12 mouse cellular contexts compared by ENCODE assay signal in genomic region chr12:85094706-85095105, GRCm38 (mm10). TPM values are rescaled to one million over a fixed set of nuclear protein-coding genes. Genes with fewer than 3 reads are reported as not detected.
DNase-seq lines count a peak whose midpoint lies in the region; ATAC-seq and TF ChIP-seq lines count a peak whose summit lies in the region.
"Had no signal": no experiment of that assay in that cellular context is flagged by ENCODE, and none has a peak within 500 bp of the region (broad histone marks: within the 10 kb centered on the region; RNA-seq: fewer than 3 reads in every experiment).

No protein-coding gene starts in this region.

- no peak overlapping the region for H3K4me2 ChIP-seq in lung, embryonic 14.5 days
- no peak overlapping the region for H3K4me2 ChIP-seq in embryonic facial prominence, embryonic 15.5 days (replicated peaks)
- no peak overlapping the region for H3K4me2 ChIP-seq in neural tube, embryonic 14.5 days (ENCODE audit: low read depth, low read length)
- H3K4me2 ChIP-seq in forebrain, postnatal 0 days (ENCODE audit: low read depth) = no peak overlapping the region

- no peak overlapping the region; the same call in 1 of the 2 replicates for H3K9ac ChIP-seq in lung, embryonic 14.5 days
- H3K9ac ChIP-seq in embryonic facial prominence, embryonic 15.5 days = no peak overlapping the region
- H3K9ac ChIP-seq in neural tube, embryonic 14.5 days (replicated peaks; ENCODE audit: low read depth, low read length) = no peak overlapping the region
- H3K9ac ChIP-seq in forebrain, postnatal 0 days = no peak overlapping the region
- H3K9ac ChIP-seq: liver, embryonic 14.5 days had no signal

- no peak for TF ChIP-seq CTCF in lung, embryonic 14.5 days (IDR thresholded peaks at IDR 0.05; ENCODE audit: low read depth)
- no peak for TF ChIP-seq CTCF in forebrain, postnatal 0 days (IDR thresholded peaks at IDR 0.05; ENCODE audit: low read depth)

- DNase-seq in lung, embryonic 14.5 days = no peak
- DNase-seq in lung, postnatal 14 days = no peak
- peak; percentile 48 to 60 for DNase-seq in heart, postnatal 10 days
- DNase-seq in spleen, adult 18-20 months = no peak
- DNase-seq in forebrain, postnatal 0 days = no peak
- no peak for DNase-seq in cerebellum, postnatal 36 days
- DNase-seq: kidney, adult 9 months; thymus, postnatal 14 days had no signal

- H3K4me1 ChIP-seq in lung, embryonic 14.5 days (ENCODE audit: insufficient read depth) = no peaks in the 10 kb centered on the region
- peaks cover 22% of the 10 kb centered on the region for H3K4me1 ChIP-seq in embryonic facial prominence, embryonic 15.5 days
- 0 out of 2 replicates have a peak, but pooled peaks cover 3% of the 10 kb centered on the region for H3K4me1 ChIP-seq in neural tube, embryonic 14.5 days (ENCODE audit: control insufficient read depth, insufficient read depth, low read length)
- no peaks in the 10 kb centered on the region for H3K4me1 ChIP-seq in forebrain, postnatal 0 days (ENCODE audit: insufficient read depth)

- intact Hi-C loops in heart, postnatal 10 days (cut with DNase I) = no loop called here

- ATAC-seq in lung, embryonic 14.5 days (ENCODE audit: insufficient read depth) = peak; percentile 15; the same call in 1 of the 2 replicates
- no peak for ATAC-seq in embryonic facial prominence, embryonic 15.5 days (ENCODE audit: insufficient number of reproducible peaks, low FRiP score, low TSS enrichment, low read depth)
- ATAC-seq in neural tube, embryonic 14.5 days (ENCODE audit: low read depth) = peak; percentile 35; the same call in 1 of the 2 replicates
- ATAC-seq in forebrain, postnatal 0 days = no peak

- no peaks in the 10 kb centered on the region for H3K9me3 ChIP-seq in lung, embryonic 14.5 days (ENCODE audit: low read depth, low read length)
- H3K9me3 ChIP-seq in embryonic facial prominence, embryonic 15.5 days (replicated peaks) = no peaks in the 10 kb centered on the region
- H3K9me3 ChIP-seq in neural tube, embryonic 14.5 days (ENCODE audit: control insufficient read depth, low read length) = no peaks in the 10 kb centered on the region
- no peaks in the 10 kb centered on the region for H3K9me3 ChIP-seq in forebrain, postnatal 0 days (ENCODE audit: low read length)
- H3K9me3 ChIP-seq: forebrain, embryonic 10.5 days had no signal

- WGBS in lung, embryonic 14.5 days = 57% methylated on average over 10 of the region's 10 CpGs
- 62% methylated on average over 10 of the region's 10 CpGs for WGBS in embryonic facial prominence, embryonic 15.5 days
- WGBS in neural tube, embryonic 14.5 days = 68% methylated on average over 10 of the region's 10 CpGs
- 85% methylated on average over 10 of the region's 10 CpGs for WGBS in forebrain, postnatal 0 days

- no peaks in the 10 kb centered on the region for H3K36me3 ChIP-seq in lung, embryonic 14.5 days (ENCODE audit: insufficient read depth)
- H3K36me3 ChIP-seq in embryonic facial prominence, embryonic 15.5 days = 0 out of 2 replicates have a peak, but pooled peaks cover 2% of the 10 kb centered on the region
- no peaks in the 10 kb centered on the region for H3K36me3 ChIP-seq in neural tube, embryonic 14.5 days (ENCODE audit: control insufficient read depth, insufficient read depth, low read length)
- H3K36me3 ChIP-seq in forebrain, postnatal 0 days (ENCODE audit: insufficient read depth) = peaks cover 3% of the 10 kb centered on the region; the same call in 1 of the 2 replicates

- H3K27ac ChIP-seq in lung, embryonic 14.5 days (ENCODE audit: low read depth) = no peak overlapping the region
- H3K27ac ChIP-seq in embryonic facial prominence, embryonic 15.5 days (replicated peaks) = peak overlapping the region; percentile 65
- no peak overlapping the region for H3K27ac ChIP-seq in neural tube, embryonic 14.5 days (ENCODE audit: low read depth, low read length)
- no peak overlapping the region for H3K27ac ChIP-seq in forebrain, postnatal 0 days (ENCODE audit: low read depth, low read length)
- H3K27ac ChIP-seq: liver, embryonic 14.5 days had no signal

- H3K4me3 ChIP-seq in lung, embryonic 14.5 days (ENCODE audit: low read depth, low read length) = no peak overlapping the region
- no peak overlapping the region for H3K4me3 ChIP-seq in embryonic facial prominence, embryonic 15.5 days (replicated peaks)
- H3K4me3 ChIP-seq in neural tube, embryonic 14.5 days (ENCODE audit: low read depth, low read length) = no peak overlapping the region
- H3K4me3 ChIP-seq in forebrain, postnatal 0 days (ENCODE audit: low read depth, low read length) = no peak overlapping the region
- H3K4me3 ChIP-seq: forebrain, embryonic 10.5 days had no signal

- H3K27me3 ChIP-seq in lung, embryonic 14.5 days (ENCODE audit: insufficient read depth, low read length) = no peaks in the 10 kb centered on the region
- H3K27me3 ChIP-seq in embryonic facial prominence, embryonic 15.5 days = no peaks in the 10 kb centered on the region
- H3K27me3 ChIP-seq in neural tube, embryonic 14.5 days (ENCODE audit: control insufficient read depth, insufficient read depth, low read length) = no peaks in the 10 kb centered on the region
- H3K27me3 ChIP-seq in forebrain, postnatal 0 days (ENCODE audit: insufficient read depth, low read length) = no peaks in the 10 kb centered on the region

RNA-seq across cellular contexts. Expression of gene Prox2, which starts 15.9 kb away (rescaled TPM):
- polyA plus RNA-seq in lung, embryonic 14.5 days (2014; fragmentation: Nextera tagmentation; extraction: Ambion mirVana) = 3.1 and 4.6 TPM in 2 replicates
- polyA plus RNA-seq in embryonic facial prominence, embryonic 15.5 days (2015; fragmentation: Nextera tagmentation; extraction: Ambion mirVana) = 3.1 and 4.0 TPM in 2 replicates
- total RNA-seq in heart, postnatal 10 days (2021) = 1 to 10 TPM; 2.2 to 3.3 TPM
- polyA plus RNA-seq in neural tube, embryonic 14.5 days (2014; fragmentation: Nextera tagmentation; extraction: Ambion mirVana) = 1.0 and 1.9 TPM in 2 replicates
- 0.23 and 1.4 TPM in 2 replicates for total RNA-seq in forebrain, postnatal 0 days (2014; rRNA removed)
- 0.84 and 1.4 TPM in 2 replicates for polyA plus RNA-seq in forebrain, postnatal 0 days (2015; fragmentation: Nextera tagmentation; extraction: Ambion mirVana)

RNA-seq across cellular contexts. Expression of gene Dlst, which starts 15.9 kb away (rescaled TPM):
- polyA plus RNA-seq in lung, embryonic 14.5 days (2014; fragmentation: Nextera tagmentation; extraction: Ambion mirVana) = 112 and 115 TPM in 2 replicates
- polyA plus RNA-seq in embryonic facial prominence, embryonic 15.5 days (2015; fragmentation: Nextera tagmentation; extraction: Ambion mirVana) = 105 and 106 TPM in 2 replicates
- total RNA-seq in heart, postnatal 10 days (2021) = 100 to 1,000 TPM; 632 to 665 TPM
- 103 and 121 TPM in 2 replicates for polyA plus RNA-seq in neural tube, embryonic 14.5 days (2014; fragmentation: Nextera tagmentation; extraction: Ambion mirVana)
- 109 and 121 TPM in 2 replicates for total RNA-seq in forebrain, postnatal 0 days (2014; rRNA removed)
- 80.8 and 92.8 TPM in 2 replicates for polyA plus RNA-seq in forebrain, postnatal 0 days (2015; fragmentation: Nextera tagmentation; extraction: Ambion mirVana)

RNA-seq across cellular contexts. Expression of gene Rps6kl1, which starts 56.4 kb away (rescaled TPM):
- polyA plus RNA-seq in lung, embryonic 14.5 days (2014; fragmentation: Nextera tagmentation; extraction: Ambion mirVana) = 0.91 and 1.0 TPM in 2 replicates
- polyA plus RNA-seq in embryonic facial prominence, embryonic 15.5 days (2015; fragmentation: Nextera tagmentation; extraction: Ambion mirVana) = 0.69 and 1.1 TPM in 2 replicates
- total RNA-seq in heart, postnatal 10 days (2021) = 1 to 10 TPM; 3.2 to 3.8 TPM
- 22.1 and 28.3 TPM in 2 replicates for polyA plus RNA-seq in neural tube, embryonic 14.5 days (2014; fragmentation: Nextera tagmentation; extraction: Ambion mirVana)
- 32.9 and 33.8 TPM in 2 replicates for total RNA-seq in forebrain, postnatal 0 days (2014; rRNA removed)
- 28.9 and 31.6 TPM in 2 replicates for polyA plus RNA-seq in forebrain, postnatal 0 days (2015; fragmentation: Nextera tagmentation; extraction: Ambion mirVana)

Comparison
In these comparisons a context has a peak if more than half of its experiments do, and no peak if none do; other contexts are left out.
1. ATAC-seq: peak in lung, embryonic 14.5 days (single experiment) and neural tube, embryonic 14.5 days (single experiment); none in embryonic facial prominence, embryonic 15.5 days (single experiment) and forebrain, postnatal 0 days (single experiment).
2. DNase-seq: peak in heart, postnatal 10 days (2 of 2); none in lung, embryonic 14.5 days (single experiment), lung, postnatal 14 days (single experiment), spleen, adult 18-20 months (0 of 2), forebrain, postnatal 0 days (single experiment) and cerebellum, postnatal 36 days (0 of 2).
3. RNA of gene Rps6kl1, which starts 56.4 kb away (polyA plus RNA-seq): 28.9 to 31.6 TPM in forebrain, postnatal 0 days and 22.1 to 28.3 TPM in neural tube, embryonic 14.5 days; 0.91 to 1.0 TPM in lung, embryonic 14.5 days and 0.69 to 1.1 TPM in embryonic facial prominence, embryonic 15.5 days; every median in the first group is over 10 times any median in the second.